18 mouse cellular contexts compared by ENCODE assay signal in genomic region chr2:106454310-106454974, GRCm38 (mm10).
DNase-seq lines count a peak whose midpoint lies in the region; ATAC-seq lines count a peak whose summit lies in the region.
"Had no signal": no experiment of that assay in that cellular context is flagged by ENCODE, and none has a peak within 500 bp of the region (broad histone marks: within the 10 kb centered on the region; RNA-seq: fewer than 3 reads in every experiment).

No protein-coding gene starts in this region.

- WGBS in forebrain, embryonic 13.5 days: 21% methylated on average over 7 of the region's 7 CpGs

- no peak overlapping the region for H3K9ac ChIP-seq in forebrain, embryonic 13.5 days
- H3K9ac ChIP-seq: heart, embryonic 13.5 days; liver, embryonic 12.5 days; neural tube, embryonic 12.5 days had no signal

- H3K27me3 ChIP-seq in forebrain, embryonic 13.5 days: no peaks in the 10 kb centered on the region
- H3K27me3 ChIP-seq: heart, embryonic 13.5 days; liver, embryonic 12.5 days; megakaryocyte, embryonic 14.5 days; neural tube, embryonic 12.5 days had no signal

- DNase-seq in layer of hippocampus, adult 11-12 months (ENCODE audit: low spot score): peak; percentile 15
- no peak for DNase-seq in layer of hippocampus, adult 9-10 months (ENCODE audit: low spot score)
- DNase-seq in brain, adult 2 months (ENCODE audit: low read depth, low spot score): peak; percentile 27
- peak; percentile 13 for DNase-seq in layer of hippocampus, adult 9-11 months
- DNase-seq in cerebellum, postnatal 36 days: no peak
- DNase-seq in gastrocnemius, postnatal 10 days: no peak
- no peak for DNase-seq in cerebellum, postnatal 10 days
- DNase-seq: cerebellum, adult 2 months; gastrocnemius, postnatal 36 days; kidney, adult 9 months; retina, postnatal 1 day; thymus, adult 2 months had no signal

- H3K9me3 ChIP-seq in forebrain, embryonic 13.5 days (replicated peaks): no peaks in the 10 kb centered on the region
- H3K9me3 ChIP-seq: heart, embryonic 13.5 days; liver, embryonic 12.5 days; neural tube, embryonic 12.5 days had no signal

- no peak overlapping the region for H3K4me3 ChIP-seq in forebrain, embryonic 13.5 days
- H3K4me3 ChIP-seq: heart, embryonic 13.5 days; liver, embryonic 12.5 days; megakaryocyte, embryonic 14.5 days; neural tube, embryonic 12.5 days had no signal

- no peaks in the 10 kb centered on the region for H3K36me3 ChIP-seq in forebrain, embryonic 13.5 days (ENCODE audit: poor library complexity, severe bottlenecking)
- H3K36me3 ChIP-seq: G1E; heart, embryonic 13.5 days; liver, embryonic 12.5 days; neural tube, embryonic 12.5 days had no signal

- peak; percentile 92 for ATAC-seq in forebrain, embryonic 13.5 days
- ATAC-seq: liver, embryonic 12.5 days had no signal

- no peak overlapping the region for H3K4me2 ChIP-seq in forebrain, embryonic 13.5 days
- H3K4me2 ChIP-seq: heart, embryonic 13.5 days; liver, embryonic 12.5 days; neural tube, embryonic 12.5 days had no signal

- peak overlapping the region; percentile 76 for H3K27ac ChIP-seq in forebrain, embryonic 13.5 days
- H3K27ac ChIP-seq: heart, embryonic 13.5 days; liver, embryonic 12.5 days; neural tube, embryonic 12.5 days had no signal

- peaks cover 13% of the 10 kb centered on the region; the same call in 1 of the 2 replicates for H3K4me1 ChIP-seq in forebrain, embryonic 13.5 days
- H3K4me1 ChIP-seq: liver, embryonic 12.5 days; megakaryocyte, embryonic 14.5 days; neural tube, embryonic 12.5 days had no signal

Comparison
In these comparisons a context has a peak if more than half of its experiments do, and no peak if none do; other contexts are left out.
1. DNase-seq: peak in layer of hippocampus, adult 11-12 months (single experiment), brain, adult 2 months (single experiment) and layer of hippocampus, adult 9-11 months (single experiment); none in layer of hippocampus, adult 9-10 months (single experiment), cerebellum, postnatal 36 days (0 of 2), gastrocnemius, postnatal 10 days (single experiment) and cerebellum, postnatal 10 days (0 of 2).